Mouse (Mus musculus) skeletal muscle tissue, adult 2 months (tissue): ENCODE measurements around the gene Opn1sw.
"Not testable (repeated sequence)": the region's sequence is repeated elsewhere in the genome, so short reads cannot be mapped to it uniquely, and the experiment has no call there.

ENCODE experiments used
- DNase-seq: peaks from one replicate; pipeline ENCODE4 v3.0.0-alpha.2; 2012; ENCODE audit warnings: low read depth, low spot score

Opn1sw gene

DNA sequence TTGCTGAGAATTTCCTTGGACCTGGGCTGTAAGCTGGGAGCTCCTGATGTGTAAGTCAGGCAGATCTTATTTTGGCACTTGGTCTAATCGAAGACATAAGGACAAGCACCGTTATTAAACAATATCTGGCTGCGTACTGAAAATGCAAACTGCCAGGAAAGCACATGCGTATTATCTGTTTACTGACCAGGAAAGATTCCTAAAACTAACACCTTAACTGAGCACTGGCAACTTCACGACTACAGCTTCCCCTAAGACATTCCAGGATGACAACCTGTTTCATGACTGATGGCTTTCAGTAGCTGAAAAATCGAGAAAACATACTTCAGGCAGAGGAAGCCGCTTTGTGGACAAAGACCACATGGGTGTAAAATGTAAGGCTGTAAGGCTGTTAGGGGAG is 41.1 kb downstream of the Opn1sw start:
- no peak for DNase-seq

- not testable (repeated sequence) for DNase-seq
Measured at GRCm38 (mm10) chr6:29346512-29346911, 41.8 kb downstream of the Opn1sw start.

DNA sequence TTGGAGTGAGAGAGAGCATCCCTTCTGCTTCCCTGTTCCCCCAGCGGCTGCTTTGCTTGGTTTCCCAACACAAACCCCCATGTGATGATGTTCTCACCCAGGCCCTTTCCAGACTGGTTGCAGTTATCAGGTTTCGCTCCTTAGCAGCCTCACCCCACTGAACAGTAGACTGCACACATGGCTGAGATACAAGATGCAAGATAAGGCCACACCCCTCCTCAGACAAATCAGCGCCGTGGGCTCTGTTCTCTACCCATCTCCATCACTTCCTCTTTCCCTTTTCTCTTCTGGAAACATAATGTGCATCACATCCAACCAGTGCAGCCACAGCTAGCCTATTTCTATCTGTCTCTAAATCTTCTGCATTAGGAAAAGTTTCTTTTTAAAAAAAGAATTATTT is 58.8 kb downstream of the Opn1sw start:
- no peak for DNase-seq

DNA sequence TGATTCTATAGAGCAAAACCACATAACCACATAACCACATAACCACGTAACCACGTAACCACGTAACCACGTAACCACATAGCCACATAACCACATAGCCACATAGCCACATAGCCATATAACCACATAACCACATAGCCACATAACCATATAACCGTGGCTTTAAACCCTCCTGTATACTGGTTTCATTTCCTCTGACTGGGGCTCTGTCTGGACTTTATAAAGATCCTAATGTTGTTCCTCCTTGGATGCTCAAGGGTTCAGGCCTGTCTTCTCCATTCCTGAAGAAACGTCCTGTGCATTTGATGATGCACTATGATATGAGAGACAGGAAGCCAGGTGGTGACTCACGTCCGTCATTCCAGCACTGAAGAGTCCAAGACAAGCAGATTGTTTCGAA is 61.3 kb downstream of the Opn1sw start:
- no peak for DNase-seq
